Mouse (Mus musculus): Measurements from ENCODE around the gene Abcg4. TPM values are rescaled to one million over a fixed set of nuclear protein-coding genes. Genes with fewer than 3 reads are reported as not detected.
A peak's percentile ranks its signal among the peaks of the same experiment; 100 is the strongest.

Gene Abcg4
- polyA plus RNA-seq, 1 experiment from 2014 or later = 5.7 TPM

GRCm38 (mm10) chr9:44269973-44270372 lies 18.4 kb downstream of the Abcg4 start:
- Histone ChIP-seq H3K9me3 (ENCODE audit: control insufficient read depth, low read length) (no peaks in the 10 kb centered on the region), H3K9ac (ENCODE audit: low read depth, low read length) (no peak overlapping the region), H3K27ac (ENCODE audit: low read depth, low read length) (no peak overlapping the region), H3K4me1 (replicated peaks; ENCODE audit: control insufficient read depth, insufficient read depth, low read length) (no peaks in the 10 kb centered on the region), H3K4me3 (ENCODE audit: low read depth, low read length) (no peak overlapping the region), H3K36me3 (ENCODE audit: control insufficient read depth, insufficient read depth, low read length) (no peaks in the 10 kb centered on the region), H3K4me2 (replicated peaks; ENCODE audit: low read depth, low read length) (no peak overlapping the region), H3K27me3 (ENCODE audit: control insufficient read depth, insufficient read depth, low read length) (no peaks in the 10 kb centered on the region)
- ATAC-seq (ENCODE audit: low FRiP score) (no peak), DNase-seq (ENCODE audit: low spot score) (no peak)
- WGBS = 84% methylated on average over 4 of the region's 4 CpGs

- Histone ChIP-seq H3K27me3 (ENCODE audit: control insufficient read depth, insufficient read depth, low read length) (no peaks in the 10 kb centered on the region), H3K9me3 (ENCODE audit: control insufficient read depth, low read length) (no peaks in the 10 kb centered on the region), H3K4me2 (replicated peaks; ENCODE audit: low read depth, low read length) (no peak overlapping the region), H3K27ac (ENCODE audit: low read depth, low read length) (no peak overlapping the region), H3K4me3 (ENCODE audit: low read depth, low read length) (no peak overlapping the region), H3K9ac (ENCODE audit: low read depth, low read length) (no peak overlapping the region), H3K36me3 (ENCODE audit: control insufficient read depth, insufficient read depth, low read length) (no peaks in the 10 kb centered on the region), H3K4me1 (replicated peaks; ENCODE audit: control insufficient read depth, insufficient read depth, low read length) (no peaks in the 10 kb centered on the region)
- ATAC-seq (ENCODE audit: low FRiP score) = no peak
- no peak for DNase-seq (ENCODE audit: low spot score)
- 84% methylated on average over 3 of the region's 3 CpGs for WGBS
Observed at GRCm38 (mm10) chr9:44269077-44269476, 19.3 kb downstream of the Abcg4 start.

- no peak for ATAC-seq (ENCODE audit: low FRiP score)
- no peaks in the 10 kb centered on the region for H3K27me3 ChIP-seq (ENCODE audit: control insufficient read depth, insufficient read depth, low read length)
- no peak within 1 kb of the TSS for H3K27ac ChIP-seq (ENCODE audit: low read depth, low read length)
- peak within 1 kb of the TSS; percentile 38 for H3K4me3 ChIP-seq (ENCODE audit: low read depth, low read length)
- no peaks in the 10 kb centered on the region for H3K36me3 ChIP-seq (ENCODE audit: control insufficient read depth, insufficient read depth, low read length)
- H3K4me2 ChIP-seq (replicated peaks; ENCODE audit: low read depth, low read length) = peak within 1 kb of the TSS; percentile 60
- WGBS = 87% methylated on average over 6 of the region's 6 CpGs
- H3K9me3 ChIP-seq (ENCODE audit: control insufficient read depth, low read length) = no peaks in the 10 kb centered on the region
- H3K9ac ChIP-seq (ENCODE audit: low read depth, low read length) = peak within 1 kb of the TSS; percentile 74
- H3K4me1 ChIP-seq (replicated peaks; ENCODE audit: control insufficient read depth, insufficient read depth, low read length) = no peaks in the 10 kb centered on the region
- DNase-seq (ENCODE audit: low spot score) = no peak
Observed at GRCm38 (mm10) chr9:44268432-44268831, 20.0 kb downstream of the Abcg4 start, which contains the start of gene Nlrx1. TSS of gene Nlrx1 (minus strand) at chr9:44268599.

- Histone ChIP-seq H3K9me3 (ENCODE audit: control insufficient read depth, low read length) (no peaks in the 10 kb centered on the region), H3K4me1 (replicated peaks; ENCODE audit: control insufficient read depth, insufficient read depth, low read length) (no peaks in the 10 kb centered on the region), H3K9ac (ENCODE audit: low read depth, low read length) (peak overlapping the region; percentile 74), H3K36me3 (ENCODE audit: control insufficient read depth, insufficient read depth, low read length) (no peaks in the 10 kb centered on the region), H3K27ac (ENCODE audit: low read depth, low read length) (no peak overlapping the region), H3K4me3 (ENCODE audit: low read depth, low read length) (peak overlapping the region; percentile 38), H3K27me3 (ENCODE audit: control insufficient read depth, insufficient read depth, low read length) (no peaks in the 10 kb centered on the region), H3K4me2 (replicated peaks; ENCODE audit: low read depth, low read length) (peak overlapping the region; percentile 60)
- 7% methylated on average over 28 of the region's 28 CpGs for WGBS
- DNase-seq (ENCODE audit: low spot score) (peak; percentile 80), ATAC-seq (ENCODE audit: low FRiP score) (peak; percentile 67; the same call in 1 of the 2 replicates)
Observed at GRCm38 (mm10) chr9:44268027-44268360, 20.4 kb downstream of the Abcg4 start.

GRCm38 (mm10) chr9:44267319-44268026 lies 20.9 kb downstream of the Abcg4 start:
- ATAC-seq (ENCODE audit: low FRiP score) = no peak; the same call in 1 of the 2 replicates
- Histone ChIP-seq H3K27me3 (ENCODE audit: control insufficient read depth, insufficient read depth, low read length) (no peaks in the 10 kb centered on the region), H3K4me3 (ENCODE audit: low read depth, low read length) (peak overlapping the region; percentile 38), H3K27ac (ENCODE audit: low read depth, low read length) (no peak overlapping the region), H3K4me2 (replicated peaks; ENCODE audit: low read depth, low read length) (peak overlapping the region; percentile 60), H3K9me3 (ENCODE audit: control insufficient read depth, low read length) (no peaks in the 10 kb centered on the region), H3K36me3 (ENCODE audit: control insufficient read depth, insufficient read depth, low read length) (no peaks in the 10 kb centered on the region), H3K4me1 (replicated peaks; ENCODE audit: control insufficient read depth, insufficient read depth, low read length) (no peaks in the 10 kb centered on the region), H3K9ac (ENCODE audit: low read depth, low read length) (peak overlapping the region; percentile 74)
- DNase-seq (ENCODE audit: low spot score) = no peak
- WGBS = 12% methylated on average over 23 of the region's 23 CpGs

GRCm38 (mm10) chr9:44266478-44267226 lies 21.8 kb downstream of the Abcg4 start:
- H3K9ac ChIP-seq (ENCODE audit: low read depth, low read length) = no peak overlapping the region
- no peaks in the 10 kb centered on the region for H3K4me1 ChIP-seq (replicated peaks; ENCODE audit: control insufficient read depth, insufficient read depth, low read length)
- WGBS = 72% methylated on average over 8 of the region's 8 CpGs
- DNase-seq (ENCODE audit: low spot score) (no peak), ATAC-seq (ENCODE audit: low FRiP score) (no peak)
- no peaks in the 10 kb centered on the region for H3K36me3 ChIP-seq (ENCODE audit: control insufficient read depth, insufficient read depth, low read length)
- no peak overlapping the region; the same call in 1 of the 2 replicates for H3K4me2 ChIP-seq (replicated peaks; ENCODE audit: low read depth, low read length)
- no peaks in the 10 kb centered on the region for H3K27me3 ChIP-seq (ENCODE audit: control insufficient read depth, insufficient read depth, low read length)
- H3K9me3 ChIP-seq (ENCODE audit: control insufficient read depth, low read length) = no peaks in the 10 kb centered on the region
- H3K4me3 ChIP-seq (ENCODE audit: low read depth, low read length) = no peak overlapping the region
- H3K27ac ChIP-seq (ENCODE audit: low read depth, low read length) = no peak overlapping the region

GRCm38 (mm10) chr9:44261388-44261787 lies 27.0 kb downstream of the Abcg4 start:
- no peak for DNase-seq (ENCODE audit: low spot score)
- 84% methylated on average over 14 of the region's 14 CpGs for WGBS
- no peak overlapping the region for H3K9ac ChIP-seq (ENCODE audit: low read depth, low read length)

GRCm38 (mm10) chr9:44259014-44259413 lies 29.4 kb downstream of the Abcg4 start:
- Histone ChIP-seq H3K9me3 (ENCODE audit: control insufficient read depth, low read length) (no peaks in the 10 kb centered on the region), H3K27me3 (ENCODE audit: control insufficient read depth, insufficient read depth, low read length) (no peaks in the 10 kb centered on the region), H3K4me2 (replicated peaks; ENCODE audit: low read depth, low read length) (no peak overlapping the region), H3K36me3 (ENCODE audit: control insufficient read depth, insufficient read depth, low read length) (no peaks in the 10 kb centered on the region), H3K27ac (ENCODE audit: low read depth, low read length) (no peak overlapping the region), H3K4me1 (replicated peaks; ENCODE audit: control insufficient read depth, insufficient read depth, low read length) (no peaks in the 10 kb centered on the region; the same call in 1 of the 2 replicates), H3K9ac (ENCODE audit: low read depth, low read length) (no peak overlapping the region), H3K4me3 (ENCODE audit: low read depth, low read length) (no peak overlapping the region)
- ATAC-seq (ENCODE audit: low FRiP score) (no peak), DNase-seq (ENCODE audit: low spot score) (no peak)
- 73% methylated on average over 10 of the region's 10 CpGs for WGBS

More at GRCm38 (mm10) chr9:44261388-44261787, 27.0 kb downstream of the Abcg4 start:
- Histone ChIP-seq H3K27ac (ENCODE audit: low read depth, low read length) (no peak overlapping the region), H3K4me3 (ENCODE audit: low read depth, low read length) (no peak overlapping the region), H3K4me1 (replicated peaks; ENCODE audit: control insufficient read depth, insufficient read depth, low read length) (no peaks in the 10 kb centered on the region), H3K36me3 (ENCODE audit: control insufficient read depth, insufficient read depth, low read length) (no peaks in the 10 kb centered on the region), H3K27me3 (ENCODE audit: control insufficient read depth, insufficient read depth, low read length) (no peaks in the 10 kb centered on the region), H3K9me3 (ENCODE audit: control insufficient read depth, low read length) (no peaks in the 10 kb centered on the region), H3K4me2 (replicated peaks; ENCODE audit: low read depth, low read length) (no peak overlapping the region)
- no peak for ATAC-seq (ENCODE audit: low FRiP score)
